Mouse (Mus musculus) myocyte (in vitro differentiated cells): ENCODE data around the gene Evx2. TPM values are rescaled to one million over a fixed set of nuclear protein-coding genes. Genes with fewer than 3 reads are reported as not detected.

Source experiments
- H3K27me3 ChIP-seq: one replicate; pipeline ENCODE4 v1.6.1; 2011; ENCODE audit not compliant: control insufficient read depth, insufficient read depth, insufficient read length
- H3K36me3 ChIP-seq: one replicate; pipeline ENCODE4 v1.6.1; 2011; ENCODE audit not compliant: control insufficient read depth, insufficient read depth
- H3K4me2 ChIP-seq: one replicate; pipeline ENCODE4 v1.6.1; 2011; ENCODE audit warnings: low read depth, control low read depth
- H3K4me3 ChIP-seq: one replicate; pipeline ENCODE4 v1.5.1; 2011; ENCODE audit warnings: mild to moderate bottlenecking, control low read depth, moderate library complexity
- H3K79me2 ChIP-seq: one replicate; pipeline ENCODE4 v1.6.1; 2011; ENCODE audit not compliant: control insufficient read depth, insufficient read depth
- H3ac ChIP-seq: one replicate; pipeline ENCODE4 v1.6.1; 2011; ENCODE audit not compliant: control insufficient read depth, insufficient read length
- CEBPB ChIP-seq: IDR thresholded peaks from 2 replicates; pipeline ENCODE4 v1.6.1; 2011; ENCODE audit warnings: mild to moderate bottlenecking, moderate library complexity; ENCODE audit not compliant: poor library complexity, insufficient read depth, severe bottlenecking
- E2F4 ChIP-seq: IDR thresholded peaks from one replicate; pipeline ENCODE4 v1.6.1; 2011; ENCODE audit warnings: mild to moderate bottlenecking, control low read depth, moderate library complexity; ENCODE audit not compliant: insufficient read depth
- MAX ChIP-seq: IDR thresholded peaks from one replicate; pipeline ENCODE4 v1.6.1; 2011; ENCODE audit warnings: low read depth, mild to moderate bottlenecking, control low read depth
- MYOD1 ChIP-seq, 3 experiments: IDR thresholded peaks; one replicate each; pipeline ENCODE4 v1.6.1; 2011; ENCODE audit warnings: control low read depth in 2 of 3, low read depth in 2 of 3, mild to moderate bottlenecking in 2 of 3, moderate library complexity in 1 of 3; ENCODE audit not compliant: insufficient read length in 2 of 3, control insufficient read depth in 1 of 3
- MYOG ChIP-seq, 3 experiments: IDR thresholded peaks; one replicate each; pipeline ENCODE4 v1.6.1; 2011; ENCODE audit warnings: control low read depth in 2 of 3, low read depth in 2 of 3, mild to moderate bottlenecking in 2 of 3; ENCODE audit not compliant: insufficient read length in 2 of 3, control insufficient read depth in 1 of 3, insufficient read depth in 1 of 3
- POLR2A ChIP-seq: IDR thresholded peaks from one replicate; pipeline ENCODE4 v1.6.1; 2011; ENCODE audit warnings: low read depth, mild to moderate bottlenecking, control low read depth, moderate library complexity; ENCODE audit not compliant: insufficient read length
- POLR2AphosphoS2 ChIP-seq: IDR thresholded peaks from one replicate; pipeline ENCODE4 v1.6.1; 2011; ENCODE audit warnings: low read depth, control low read depth; ENCODE audit not compliant: insufficient read length
- REST ChIP-seq: IDR thresholded peaks from one replicate; pipeline ENCODE4 v1.6.1; 2011; ENCODE audit warnings: mild to moderate bottlenecking, control low read depth, moderate library complexity; ENCODE audit not compliant: insufficient read depth, insufficient read length
- SRF ChIP-seq: IDR thresholded peaks from one replicate; pipeline ENCODE4 v1.6.1; 2011; ENCODE audit warnings: low read depth; ENCODE audit not compliant: control insufficient read depth, insufficient read length
- TCF12 ChIP-seq: IDR thresholded peaks from one replicate; pipeline ENCODE4 v1.6.1; 2011; ENCODE audit warnings: mild to moderate bottlenecking, control low read depth; ENCODE audit not compliant: poor library complexity, insufficient read depth, severe bottlenecking
- TCF3 ChIP-seq: IDR thresholded peaks from one replicate; pipeline ENCODE4 v1.6.1; 2011; ENCODE audit warnings: low read depth, control low read depth; ENCODE audit not compliant: insufficient read length
- USF1 ChIP-seq: IDR thresholded peaks from one replicate; pipeline ENCODE4 v1.6.1; 2011; ENCODE audit warnings: low read depth, mild to moderate bottlenecking, control low read depth, moderate library complexity
- polyA plus RNA-seq: library from polyadenylated mRNA; unstranded; fragments of >200 nt; fragmentation: generic; extraction: Trizol; gene quantifications from one replicate; pipeline ENCODE4 v1.2.1, GENCODE M21; 2012; ENCODE audit warnings: missing spikeins

The Evx2 gene
- polyA plus RNA-seq, 1 experiment, result not detected

- TF ChIP-seq USF1 (no peak), TCF12 (no peak), TCF3 (no peak), MYOG (IDR thresholded peaks at IDR 0.05; ENCODE audit: control insufficient read depth in 1 of 3, insufficient read depth in 1 of 3, insufficient read length in 2 of 3, low read depth in 2 of 3) (no peak), POLR2A (no peak), MAX (no peak), CEBPB (no peak), MYOD1 (IDR thresholded peaks at IDR 0.05; ENCODE audit: control insufficient read depth in 1 of 3, insufficient read length in 2 of 3, low read depth in 2 of 3) (no peak)
- Histone ChIP-seq H3K27me3 (peaks cover 33% of the 10 kb centered on the region), H3K4me3 (no peak overlapping the region), H3K36me3 (no peaks in the 10 kb centered on the region), H3K79me2 (no peaks in the 10 kb centered on the region), H3K4me2 (no peak overlapping the region), H3ac (no peak overlapping the region)
Observed at GRCm38 (mm10) chr2:74645631-74646030, 13.7 kb downstream of the Evx2 start.

GRCm38 (mm10) chr2:74642431-74642830 lies 16.9 kb downstream of the Evx2 start:
- no peaks in the 10 kb centered on the region for H3K79me2 ChIP-seq
- H3ac ChIP-seq, result no peak overlapping the region
- H3K36me3 ChIP-seq, result no peaks in the 10 kb centered on the region
- H3K4me2 ChIP-seq, result no peak overlapping the region
- H3K27me3 ChIP-seq, result peaks cover 17% of the 10 kb centered on the region
- no peak overlapping the region for H3K4me3 ChIP-seq
- TF ChIP-seq MYOG (IDR thresholded peaks at IDR 0.05; ENCODE audit: control insufficient read depth in 1 of 3, insufficient read depth in 1 of 3, insufficient read length in 2 of 3, low read depth in 2 of 3) (no peak), REST (no peak), SRF (no peak), CEBPB (no peak), E2F4 (no peak), USF1 (no peak), TCF12 (no peak), POLR2AphosphoS2 (no peak), POLR2A (no peak), TCF3 (no peak), MAX (no peak), MYOD1 (IDR thresholded peaks at IDR 0.05; ENCODE audit: control insufficient read depth in 1 of 3, insufficient read length in 2 of 3, low read depth in 2 of 3) (no peak)

DNA sequence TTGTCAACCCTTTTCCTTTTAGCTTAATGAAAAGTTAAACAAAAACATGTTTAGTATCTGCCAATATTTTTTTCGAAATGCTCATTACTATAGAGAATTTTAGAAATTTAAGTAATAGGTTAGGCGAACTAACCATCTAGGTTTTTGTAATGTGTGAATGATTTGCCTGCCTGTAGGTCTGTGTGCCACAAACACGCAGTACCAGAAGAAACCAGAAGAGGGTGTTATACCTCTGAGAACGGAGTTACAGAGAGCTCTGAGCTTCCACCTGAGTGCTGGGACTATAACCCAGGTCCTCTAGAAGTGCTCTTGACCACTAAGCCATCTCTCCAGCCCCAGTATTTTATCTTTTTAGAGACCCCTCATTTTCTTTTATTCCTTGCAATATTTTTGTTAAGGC lies 23.9 kb downstream of the Evx2 start:
- no peak overlapping the region for H3ac ChIP-seq
- no peaks in the 10 kb centered on the region for H3K79me2 ChIP-seq
- TF ChIP-seq MYOD1 (IDR thresholded peaks at IDR 0.05; ENCODE audit: control insufficient read depth in 1 of 3, insufficient read length in 2 of 3, low read depth in 2 of 3) (no peak), TCF3 (no peak), TCF12 (no peak), MYOG (IDR thresholded peaks at IDR 0.05; ENCODE audit: control insufficient read depth in 1 of 3, insufficient read depth in 1 of 3, insufficient read length in 2 of 3, low read depth in 2 of 3) (no peak), MAX (no peak), POLR2A (no peak)
- no peaks in the 10 kb centered on the region for H3K36me3 ChIP-seq
- H3K4me3 ChIP-seq, result no peak overlapping the region
- no peaks in the 10 kb centered on the region for H3K27me3 ChIP-seq
- H3K4me2 ChIP-seq, result no peak overlapping the region

- H3K4me2 ChIP-seq, result no peak overlapping the region
- H3K79me2 ChIP-seq, result no peaks in the 10 kb centered on the region
- H3K36me3 ChIP-seq, result no peaks in the 10 kb centered on the region
- no peak overlapping the region for H3K4me3 ChIP-seq
- peaks cover 23% of the 10 kb centered on the region for H3K27me3 ChIP-seq
- TF ChIP-seq USF1 (no peak), E2F4 (no peak), MAX (no peak), SRF (no peak), CEBPB (no peak), MYOD1 (IDR thresholded peaks at IDR 0.05; ENCODE audit: control insufficient read depth in 1 of 3, insufficient read length in 2 of 3, low read depth in 2 of 3) (no peak), POLR2A (no peak), POLR2AphosphoS2 (no peak), REST (no peak)
- H3ac ChIP-seq, result no peak overlapping the region
Observed at GRCm38 (mm10) chr2:74620368-74620767, 39.0 kb downstream of the Evx2 start.

GRCm38 (mm10) chr2:74619676-74620246 lies 39.6 kb downstream of the Evx2 start:
- TF ChIP-seq MAX (no peak), USF1 (no peak), REST (no peak), E2F4 (no peak), TCF12 (no peak), CEBPB (no peak), MYOG (IDR thresholded peaks at IDR 0.05; ENCODE audit: control insufficient read depth in 1 of 3, insufficient read depth in 1 of 3, insufficient read length in 2 of 3, low read depth in 2 of 3) (no peak)
- no peak overlapping the region for H3K4me3 ChIP-seq
- H3K79me2 ChIP-seq, result no peaks in the 10 kb centered on the region
- H3K27me3 ChIP-seq, result peaks cover 23% of the 10 kb centered on the region
- H3K4me2 ChIP-seq, result no peak overlapping the region
- no peak overlapping the region for H3ac ChIP-seq
- no peaks in the 10 kb centered on the region for H3K36me3 ChIP-seq
